Mouse (Mus musculus) embryo, embryonic 10.5 days (tissue): ENCODE results near the gene Smim11.
A peak's percentile ranks its signal among the peaks of the same experiment; 100 is the strongest.

Experiments
- DNase-seq: peaks from one replicate; pipeline ENCODE4 v3.0.0-alpha.2; 2015; ENCODE audit warnings: low spot score

Gene Smim11

GRCm38 (mm10) chr16:92320361-92320760 is 19.3 kb downstream of the Smim11 start:
- DNase-seq, result no peak

- no peak for DNase-seq
Measured at GRCm38 (mm10) chr16:92321341-92321740, 20.3 kb downstream of the Smim11 start, which contains the start of gene Fam243. Gene Fam243 (minus strand): TSS chr16:92321441.

DNA sequence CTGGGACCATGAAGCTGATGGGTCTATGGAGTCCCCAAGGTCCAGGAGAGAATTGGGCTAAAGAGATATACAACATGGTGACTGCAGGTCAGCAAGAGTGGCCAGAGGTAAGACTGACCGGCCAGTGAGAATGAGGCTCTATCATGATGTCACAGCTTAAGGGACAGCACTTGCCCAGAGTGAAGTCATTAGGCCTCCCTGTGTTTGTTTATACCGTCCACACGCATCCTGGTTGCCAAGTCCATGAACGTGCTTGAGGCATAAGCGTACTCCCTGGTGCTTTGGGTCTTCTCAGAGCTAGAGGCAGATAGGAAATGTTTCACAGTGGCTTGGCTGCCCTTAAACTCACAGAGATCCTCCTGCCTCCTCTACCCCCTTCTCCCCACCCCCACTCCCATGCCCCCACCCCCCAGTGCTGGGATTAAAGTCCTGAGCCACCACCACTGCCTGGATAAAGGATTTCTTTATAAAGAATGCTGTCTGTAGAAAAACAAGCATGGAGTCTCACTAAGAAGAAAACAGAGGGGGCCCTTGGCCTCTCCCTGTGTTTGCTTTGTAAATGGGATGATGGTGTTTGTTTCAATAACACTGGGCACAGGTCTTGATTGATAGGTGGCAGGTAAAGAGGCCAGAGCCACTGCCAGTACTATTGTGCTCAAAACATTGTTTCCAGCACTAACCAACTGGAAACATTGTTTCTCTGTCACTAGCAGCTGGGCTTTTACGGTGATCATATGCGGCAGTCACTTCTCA is 23.4 kb downstream of the Smim11 start:
- no peak for DNase-seq

DNA sequence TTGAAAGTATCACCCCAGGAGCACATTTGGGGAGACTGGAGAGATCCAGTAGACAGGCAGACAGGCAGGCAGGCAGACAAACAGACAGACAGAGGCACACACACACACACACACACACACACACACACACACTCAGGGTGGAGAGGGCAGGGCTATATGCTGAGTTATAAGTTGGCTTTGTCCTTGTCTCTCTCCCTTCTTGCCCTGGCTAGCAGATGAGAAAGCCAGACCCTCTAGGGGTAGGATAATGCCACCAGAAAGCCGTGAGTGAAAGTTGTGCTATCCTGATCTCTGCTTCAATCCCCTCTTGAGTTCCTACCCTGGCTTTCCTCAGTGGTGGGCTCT is 23.9 kb downstream of the Smim11 start:
- DNase-seq, result no peak

DNA sequence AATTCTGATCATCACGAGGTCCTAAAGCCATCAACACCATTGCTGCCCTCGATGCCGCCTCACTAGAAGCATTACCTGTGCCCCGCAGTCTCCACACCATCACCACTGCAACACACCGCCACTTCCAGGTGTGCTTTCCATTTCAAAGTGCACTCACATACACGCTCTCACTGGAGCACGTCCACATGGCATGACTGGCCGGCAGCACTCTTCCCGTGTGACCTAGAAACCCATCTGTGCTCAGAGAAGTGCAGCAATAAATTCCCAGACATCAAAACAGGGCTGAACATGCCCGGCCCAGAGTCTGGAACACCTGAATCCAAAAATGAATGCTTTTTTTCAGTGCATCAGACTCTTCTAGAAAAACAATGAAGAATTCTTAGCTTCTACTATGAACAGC is 26.8 kb downstream of the Smim11 start:
- DNase-seq, result no peak

GRCm38 (mm10) chr16:92330966-92331365 is 29.9 kb downstream of the Smim11 start:
- no peak for DNase-seq

- no peak for DNase-seq
Measured at GRCm38 (mm10) chr16:92334600-92334999, 33.5 kb downstream of the Smim11 start.

DNA sequence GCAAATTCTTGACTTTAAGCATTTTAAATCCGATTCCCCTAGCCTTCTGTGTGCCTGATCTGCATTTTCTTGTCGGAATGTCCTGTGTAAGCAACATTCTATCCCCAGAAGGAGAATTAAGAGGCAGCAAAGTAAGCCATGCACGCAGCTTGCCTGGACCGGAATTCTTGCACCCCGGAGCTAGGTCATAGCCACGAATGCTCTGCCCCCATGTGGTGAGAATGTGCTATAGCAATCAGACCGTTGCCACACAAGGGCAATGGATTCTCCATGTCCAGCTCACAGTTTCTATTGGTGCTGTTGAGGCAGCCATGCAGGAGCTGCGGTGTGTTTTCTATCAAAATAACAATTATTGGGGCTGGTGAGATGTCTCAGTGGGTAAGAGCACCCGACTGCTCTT is 35.2 kb downstream of the Smim11 start:
- DNase-seq, result peak; percentile 94

DNA sequence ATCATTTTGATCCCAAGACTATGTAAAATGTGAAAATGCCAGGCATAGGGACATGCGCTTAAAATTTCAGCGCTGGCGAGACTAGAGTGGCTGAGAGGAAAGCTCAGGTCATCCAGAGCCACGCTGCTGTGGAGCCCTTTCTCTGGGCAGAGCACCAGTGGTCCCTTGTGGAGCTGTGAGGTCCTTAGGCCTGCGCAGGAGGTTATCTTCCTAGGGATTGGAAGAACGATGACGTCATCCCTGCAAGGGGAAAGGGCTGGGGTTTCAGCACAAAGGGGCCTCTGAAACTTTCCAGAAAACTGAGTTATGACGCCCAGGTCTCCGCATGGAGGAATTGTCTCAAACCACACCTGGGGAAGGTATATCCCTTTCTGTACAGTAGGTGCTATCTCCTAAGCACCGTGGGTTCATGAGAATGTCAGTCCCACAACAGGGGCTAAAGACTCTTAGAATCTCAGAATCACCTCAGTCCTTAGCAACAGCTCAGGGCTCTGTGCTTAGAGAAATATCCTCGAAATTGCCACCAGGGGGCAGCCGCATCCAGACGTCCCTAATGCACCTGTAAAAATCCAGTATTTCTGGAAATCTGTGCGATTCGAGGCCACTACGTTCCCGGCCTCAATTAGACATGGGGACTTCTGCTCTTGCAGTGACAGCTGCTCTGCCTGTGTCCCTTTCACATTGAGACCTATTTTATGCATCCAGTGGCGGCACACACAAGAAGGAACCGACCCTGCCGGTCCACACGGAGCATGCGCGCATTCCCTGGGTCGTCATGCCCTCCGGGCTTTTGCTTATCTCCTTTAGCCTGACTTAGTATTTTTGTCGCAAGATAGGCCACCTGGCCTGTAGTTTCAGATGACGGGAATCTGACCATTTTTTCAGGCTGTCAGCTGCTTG is 39.8 kb downstream of the Smim11 start:
- DNase-seq, result peak; percentile 90

- no peak for DNase-seq
Measured at GRCm38 (mm10) chr16:92345177-92345576, 44.1 kb downstream of the Smim11 start.

DNA sequence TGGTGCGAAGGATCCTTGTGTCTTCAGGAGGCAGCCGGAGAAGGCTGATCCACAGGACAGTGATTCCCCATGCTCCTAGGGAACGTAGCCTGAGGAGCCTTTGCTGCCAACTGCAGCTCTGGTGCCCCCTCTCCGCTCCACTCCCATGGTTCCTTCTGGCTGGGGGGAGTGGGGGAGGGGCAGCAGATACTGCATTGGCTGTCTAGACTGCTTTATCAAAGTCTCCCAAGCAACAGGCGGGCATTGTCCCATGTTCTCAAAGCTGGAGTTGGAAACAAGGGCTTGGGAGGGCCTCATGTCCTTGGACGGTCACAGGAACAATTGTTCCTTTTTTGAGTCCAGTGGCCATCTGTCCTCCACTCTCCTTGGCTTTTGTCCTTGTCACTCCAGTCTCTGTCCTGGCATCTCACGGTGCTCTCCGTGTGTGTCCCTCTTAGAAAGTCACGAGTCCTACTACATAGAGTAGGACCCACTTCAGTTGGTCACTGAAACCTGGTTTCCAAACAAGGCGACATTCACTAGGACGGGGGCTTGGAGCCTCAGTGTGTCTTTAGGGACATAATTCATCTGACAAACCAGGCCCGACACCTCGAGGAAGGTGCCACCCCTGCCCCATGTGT is 45.3 kb downstream of the Smim11 start:
- peak; percentile 78 for DNase-seq

GRCm38 (mm10) chr16:92348941-92349340 is 47.9 kb downstream of the Smim11 start:
- no peak for DNase-seq

DNA sequence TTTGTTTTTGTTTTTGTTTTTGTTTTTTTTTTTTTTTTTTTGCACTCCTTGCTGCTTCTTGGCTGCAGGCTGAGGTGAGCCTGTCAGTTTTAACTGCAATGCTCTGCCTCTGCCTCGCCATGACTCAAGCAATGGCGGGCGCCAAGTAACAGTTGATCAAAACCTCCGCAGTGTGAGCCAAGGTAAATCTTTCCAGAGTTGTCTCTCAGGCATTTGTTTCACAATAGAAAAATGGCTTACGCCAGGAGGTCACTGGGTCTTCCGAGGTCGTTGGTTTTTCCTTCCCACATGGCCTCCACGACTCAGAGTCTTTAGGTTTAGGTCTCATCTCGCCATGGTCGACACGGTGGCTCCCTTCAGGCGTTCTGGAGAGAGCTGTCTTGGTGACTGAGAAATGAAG is 52.2 kb downstream of the Smim11 start:
- no peak for DNase-seq

GRCm38 (mm10) chr16:92353897-92354296 is 52.8 kb downstream of the Smim11 start:
- no peak for DNase-seq

GRCm38 (mm10) chr16:92355366-92355765 is 54.3 kb downstream of the Smim11 start:
- DNase-seq, result no peak

GRCm38 (mm10) chr16:92355982-92356381 is 54.9 kb downstream of the Smim11 start:
- DNase-seq, result no peak

- DNase-seq, result no peak
Measured at GRCm38 (mm10) chr16:92357023-92357422, 55.9 kb downstream of the Smim11 start.

DNA sequence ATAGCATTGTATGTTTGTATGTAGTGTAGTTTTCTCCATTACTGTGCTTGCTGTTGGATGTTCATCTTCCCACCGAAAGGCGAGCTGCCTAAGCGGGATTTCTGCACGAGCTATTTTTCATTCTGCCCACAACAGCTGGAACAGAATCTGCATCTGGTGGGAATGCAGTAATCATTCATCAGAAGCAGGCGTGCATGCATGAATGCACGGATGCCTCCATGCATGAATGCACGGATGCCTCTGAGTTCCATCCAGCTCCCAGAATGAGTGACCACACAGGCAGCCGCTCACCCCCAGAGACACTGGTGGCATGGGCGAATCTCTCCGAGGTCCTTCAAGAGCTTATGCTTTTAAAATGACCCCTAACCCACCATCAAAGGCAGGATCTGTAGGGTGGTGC is 56.5 kb downstream of the Smim11 start:
- DNase-seq, result peak; percentile 54

GRCm38 (mm10) chr16:92358734-92359133 is 57.6 kb downstream of the Smim11 start:
- peak; percentile 52 for DNase-seq

- DNase-seq, result no peak
Measured at GRCm38 (mm10) chr16:92359229-92359628, 58.1 kb downstream of the Smim11 start, which contains the start of gene Kcne1. Gene Kcne1 (minus strand): TSS chr16:92359468.

- DNase-seq, result no peak
Measured at GRCm38 (mm10) chr16:92360711-92361110, 59.6 kb downstream of the Smim11 start.
